Mouse (Mus musculus) forebrain, embryonic 13.5 days (tissue): Measurements from ENCODE around the gene Klhl28. TPM values are rescaled to one million over a fixed set of nuclear protein-coding genes. Genes with fewer than 3 reads are reported as not detected.

Experiments
- ATAC-seq: fragments of 200-750 bp; cut with Nextera tagmentation; 2 replicates; pipeline ENCODE4 v1.8.0; 2017
- H3K27ac ChIP-seq: fragments of 300-500 bp; sonication (generic); 2 replicates; pipeline ENCODE4 v1.5.1; 2015; ENCODE audit warnings: inconsistent platforms, mild to moderate bottlenecking, moderate library complexity
- H3K27me3 ChIP-seq: fragments of 300-500 bp; sonication (generic); 2 replicates; pipeline ENCODE4 v1.6.1; 2015; ENCODE audit warnings: mild to moderate bottlenecking, inconsistent platforms
- H3K36me3 ChIP-seq: fragments of 300-500 bp; sonication (generic); 2 replicates; pipeline ENCODE4 v1.6.1; 2015; ENCODE audit warnings: mild to moderate bottlenecking, inconsistent platforms; ENCODE audit not compliant: poor library complexity, severe bottlenecking
- H3K4me1 ChIP-seq: fragments of 300-500 bp; sonication (generic); 2 replicates; pipeline ENCODE4 v1.6.1; 2015; ENCODE audit warnings: inconsistent platforms
- H3K4me2 ChIP-seq: fragments of 300-500 bp; sonication (generic); 2 replicates; pipeline ENCODE4 v1.6.1; 2015; ENCODE audit warnings: inconsistent platforms, mild to moderate bottlenecking, moderate library complexity
- H3K4me3 ChIP-seq: fragments of 300-500 bp; sonication (generic); 2 replicates; pipeline ENCODE4 v1.5.1; 2015; ENCODE audit warnings: mild to moderate bottlenecking, inconsistent platforms
- H3K9ac ChIP-seq: fragments of 300-500 bp; sonication (generic); 2 replicates; pipeline ENCODE4 v1.6.1; 2015; ENCODE audit warnings: mild to moderate bottlenecking, inconsistent platforms
- H3K9me3 ChIP-seq: fragments of 300-500 bp; sonication (generic); replicated peaks from 2 replicates; pipeline ENCODE4 v1.6.1; 2016; ENCODE audit warnings: inconsistent platforms
- WGBS: fragments of 180-500 bp; shearing (Covaris S2); methylation state at CpG from one replicate; pipeline ENCODE4 v1.1.7; 2015; 5-methylcytosine and 5-hydroxymethylcytosine counted together
- polyA plus RNA-seq: library from polyadenylated mRNA; unstranded; fragments of >200 nt; fragmentation: Nextera tagmentation; extraction: Ambion mirVana; gene quantifications from 2 replicates; pipeline ENCODE4 v1.2.1, GENCODE M21; 2015

The Klhl28 gene
- 24.9 and 26.3 TPM in 2 replicates for polyA plus RNA-seq

DNA sequence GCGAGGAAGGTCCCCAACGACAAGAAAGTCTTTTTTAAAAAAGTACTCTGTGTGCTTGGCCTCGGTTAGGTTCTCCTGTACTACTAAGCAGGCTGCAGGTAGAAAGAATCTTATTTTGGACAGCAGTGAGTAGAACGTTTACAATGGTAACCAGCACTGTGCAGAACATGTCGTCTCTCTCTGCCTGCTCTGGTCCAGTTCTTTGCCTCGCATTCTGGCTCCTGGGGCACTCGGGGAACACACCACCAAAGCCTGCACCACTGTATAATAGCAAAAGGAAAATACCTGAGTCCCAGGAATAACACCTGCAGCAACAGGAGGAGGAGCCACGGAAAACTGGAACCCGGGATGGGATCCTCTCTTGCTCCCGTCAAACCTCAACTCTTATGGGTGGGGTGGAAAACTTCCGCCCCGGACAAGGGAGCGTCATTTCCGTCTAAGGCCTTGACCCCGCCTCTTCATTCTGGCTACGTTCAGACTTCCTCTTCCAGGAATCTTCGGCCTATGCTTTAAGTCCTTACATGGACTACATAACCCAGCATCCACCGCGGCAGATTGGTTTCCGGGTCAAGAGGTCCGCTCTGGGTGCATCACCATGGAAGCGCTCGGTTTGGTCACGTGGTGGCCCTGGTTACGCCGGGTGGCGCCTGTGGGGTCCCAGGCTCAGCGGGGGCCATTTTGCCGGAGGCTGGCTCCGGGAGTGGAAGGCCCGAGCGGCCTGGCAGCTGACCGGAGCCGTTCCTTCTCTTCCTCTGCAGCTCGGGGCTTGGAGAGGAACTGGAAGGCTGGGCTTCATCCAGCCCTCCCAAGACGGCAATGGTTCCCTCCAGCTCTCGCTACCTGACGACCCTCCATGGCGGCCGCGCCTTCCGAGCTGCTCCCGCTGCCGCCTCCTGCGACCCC is at the start of gene Klhl28, which contains the start of gene Togaram1:
Klhl28 (minus strand) TSS at position 411 of the 903 bp plus-strand sequence.
Togaram1 (plus strand) TSS at position 681 of the 903 bp plus-strand sequence.
- H3K9ac ChIP-seq = peak within 1 kb of the TSS; percentile 91
- no peaks in the 10 kb centered on the region for H3K27me3 ChIP-seq
- ATAC-seq = peak; percentile 100
- WGBS = under 1% methylated on average over 39 of the region's 45 CpGs
- peaks cover 48% of the 10 kb centered on the region for H3K4me1 ChIP-seq
- no peaks in the 10 kb centered on the region for H3K9me3 ChIP-seq
- H3K27ac ChIP-seq = peak within 1 kb of the TSS; percentile 88
- H3K4me2 ChIP-seq = peak within 1 kb of the TSS; percentile 89
- peak within 1 kb of the TSS; percentile 93 for H3K4me3 ChIP-seq
- no peaks in the 10 kb centered on the region for H3K36me3 ChIP-seq

GRCm38 (mm10) chr12:65007725-65008124 is 42.4 kb upstream of the Klhl28 start:
- Histone ChIP-seq H3K4me3 (no peak overlapping the region), H3K27ac (no peak overlapping the region), H3K4me1 (no peaks in the 10 kb centered on the region), H3K9ac (no peak overlapping the region), H3K4me2 (no peak overlapping the region), H3K36me3 (peaks cover 62% of the 10 kb centered on the region), H3K9me3 (no peaks in the 10 kb centered on the region), H3K27me3 (no peaks in the 10 kb centered on the region)
- WGBS = 91% methylated on average over 3 of the region's 3 CpGs
- ATAC-seq = no peak

- Histone ChIP-seq H3K27ac (no peak overlapping the region), H3K27me3 (no peaks in the 10 kb centered on the region), H3K9ac (no peak overlapping the region), H3K4me3 (no peak overlapping the region), H3K9me3 (no peaks in the 10 kb centered on the region), H3K4me2 (no peak overlapping the region), H3K4me1 (peaks cover 8% of the 10 kb centered on the region; the same call in 1 of the 2 replicates), H3K36me3 (peaks cover 36% of the 10 kb centered on the region)
- WGBS = 90% methylated on average over 1 of the region's 1 CpGs
- ATAC-seq = no peak
Observed at GRCm38 (mm10) chr12:64977518-64977917, 12.2 kb upstream of the Klhl28 start.

DNA sequence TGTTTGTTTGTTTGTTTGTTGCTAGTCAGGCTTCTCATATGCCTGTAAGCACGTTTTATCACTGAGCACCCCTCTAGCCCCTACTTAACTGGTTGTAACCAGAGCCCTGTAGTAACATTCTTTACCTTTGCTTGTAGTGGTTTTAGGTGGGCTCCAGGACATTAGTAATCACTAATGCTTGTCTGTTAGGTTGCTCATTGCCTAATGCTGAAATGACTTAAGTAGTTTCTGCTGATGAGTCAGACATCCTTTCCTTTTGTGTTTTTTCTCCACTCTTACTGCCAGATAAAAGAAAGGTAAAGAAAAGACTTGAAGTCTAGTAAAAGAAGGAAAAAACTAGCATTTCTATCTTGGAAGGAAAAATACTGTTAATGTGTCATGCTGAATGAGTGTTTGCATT is 10.9 kb upstream of the Klhl28 start:
- no peak overlapping the region for H3K9ac ChIP-seq
- no peak for ATAC-seq
- H3K36me3 ChIP-seq = peaks cover 29% of the 10 kb centered on the region
- H3K27me3 ChIP-seq = no peaks in the 10 kb centered on the region
- no peak overlapping the region for H3K4me3 ChIP-seq
- peaks cover 19% of the 10 kb centered on the region for H3K4me1 ChIP-seq
- H3K27ac ChIP-seq = no peak overlapping the region
- no peaks in the 10 kb centered on the region for H3K9me3 ChIP-seq
- 74% methylated on average over 1 of the region's 1 CpGs for WGBS
- no peak overlapping the region for H3K4me2 ChIP-seq

- Histone ChIP-seq H3K4me1 (peaks cover 25% of the 10 kb centered on the region), H3K9me3 (no peaks in the 10 kb centered on the region), H3K27ac (no peak overlapping the region), H3K27me3 (no peaks in the 10 kb centered on the region), H3K4me2 (no peak overlapping the region), H3K36me3 (peaks cover 27% of the 10 kb centered on the region), H3K4me3 (no peak overlapping the region), H3K9ac (no peak overlapping the region)
- 77% methylated on average over 6 of the region's 6 CpGs for WGBS
- no peak for ATAC-seq
Observed at GRCm38 (mm10) chr12:64975558-64975957, 10.2 kb upstream of the Klhl28 start.

- H3K9ac ChIP-seq = no peak overlapping the region
- H3K4me1 ChIP-seq = peaks cover 54% of the 10 kb centered on the region
- H3K4me3 ChIP-seq = no peak overlapping the region
- no peak overlapping the region for H3K27ac ChIP-seq
- peak overlapping the region; percentile 29 for H3K4me2 ChIP-seq
- no peaks in the 10 kb centered on the region for H3K9me3 ChIP-seq
- no peaks in the 10 kb centered on the region for H3K27me3 ChIP-seq
- no peak for ATAC-seq
- WGBS = 76% methylated on average over 6 of the region's 6 CpGs
- H3K36me3 ChIP-seq = peaks cover 2% of the 10 kb centered on the region; the same call in 1 of the 2 replicates
Observed at GRCm38 (mm10) chr12:64972063-64972462, 6.7 kb upstream of the Klhl28 start.

DNA sequence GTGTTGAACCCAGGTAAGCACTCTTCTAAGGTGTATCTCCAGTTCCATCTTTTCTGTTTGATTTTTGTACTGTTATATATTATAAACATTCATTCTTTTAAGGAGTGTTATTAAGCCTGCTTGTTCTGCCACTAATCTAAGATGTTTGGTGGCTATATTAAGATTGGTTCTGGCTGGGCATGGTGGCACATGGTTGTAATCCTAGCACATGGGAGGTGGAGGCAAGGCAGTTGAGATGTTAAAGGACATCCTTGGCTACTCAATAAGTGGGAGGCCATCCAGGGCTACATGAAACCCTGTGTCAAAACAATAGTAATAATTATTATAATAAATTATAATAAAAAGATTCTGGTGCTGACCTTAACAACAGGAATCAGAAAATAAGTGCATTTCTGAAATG is 6.1 kb upstream of the Klhl28 start:
- Histone ChIP-seq H3K27ac (no peak overlapping the region), H3K4me1 (peaks cover 61% of the 10 kb centered on the region), H3K4me3 (no peak overlapping the region), H3K9me3 (no peaks in the 10 kb centered on the region), H3K9ac (no peak overlapping the region), H3K4me2 (peak overlapping the region; percentile 63), H3K36me3 (no peaks in the 10 kb centered on the region), H3K27me3 (no peaks in the 10 kb centered on the region)
- ATAC-seq = no peak

GRCm38 (mm10) chr12:64968067-64968466 is 2.7 kb upstream of the Klhl28 start:
- H3K27me3 ChIP-seq = no peaks in the 10 kb centered on the region
- ATAC-seq = no peak
- peak overlapping the region; percentile 89 for H3K4me2 ChIP-seq
- H3K4me3 ChIP-seq = peak overlapping the region; percentile 93
- H3K4me1 ChIP-seq = peaks cover 67% of the 10 kb centered on the region
- no peaks in the 10 kb centered on the region for H3K36me3 ChIP-seq
- no peaks in the 10 kb centered on the region for H3K9me3 ChIP-seq
- 1% methylated on average over 2 of the region's 2 CpGs for WGBS
- H3K9ac ChIP-seq = peak overlapping the region; percentile 91
- no peak overlapping the region for H3K27ac ChIP-seq

DNA sequence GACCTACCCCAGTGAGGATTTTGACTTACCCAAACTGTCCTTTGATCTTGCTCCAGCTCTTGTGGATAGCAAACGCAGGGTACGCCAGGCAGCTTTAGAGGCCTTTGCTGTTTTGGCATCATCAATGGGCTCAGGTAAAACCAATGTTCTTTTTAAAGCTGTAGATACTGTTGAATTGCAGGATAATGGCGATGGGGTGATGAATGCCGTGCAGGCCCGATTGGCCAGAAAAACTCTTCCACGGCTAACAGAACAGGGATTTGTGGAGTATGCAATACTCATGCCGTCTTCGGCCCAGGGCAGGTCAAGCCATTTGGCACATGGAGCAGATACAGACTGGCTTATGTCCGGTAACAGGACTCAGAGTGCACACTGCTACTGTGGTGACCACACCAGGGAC is 2.1 kb upstream of the Klhl28 start:
- WGBS = under 1% methylated on average over 9 of the region's 9 CpGs
- Histone ChIP-seq H3K4me1 (peaks cover 67% of the 10 kb centered on the region), H3K4me2 (peak overlapping the region; percentile 89)

DNA sequence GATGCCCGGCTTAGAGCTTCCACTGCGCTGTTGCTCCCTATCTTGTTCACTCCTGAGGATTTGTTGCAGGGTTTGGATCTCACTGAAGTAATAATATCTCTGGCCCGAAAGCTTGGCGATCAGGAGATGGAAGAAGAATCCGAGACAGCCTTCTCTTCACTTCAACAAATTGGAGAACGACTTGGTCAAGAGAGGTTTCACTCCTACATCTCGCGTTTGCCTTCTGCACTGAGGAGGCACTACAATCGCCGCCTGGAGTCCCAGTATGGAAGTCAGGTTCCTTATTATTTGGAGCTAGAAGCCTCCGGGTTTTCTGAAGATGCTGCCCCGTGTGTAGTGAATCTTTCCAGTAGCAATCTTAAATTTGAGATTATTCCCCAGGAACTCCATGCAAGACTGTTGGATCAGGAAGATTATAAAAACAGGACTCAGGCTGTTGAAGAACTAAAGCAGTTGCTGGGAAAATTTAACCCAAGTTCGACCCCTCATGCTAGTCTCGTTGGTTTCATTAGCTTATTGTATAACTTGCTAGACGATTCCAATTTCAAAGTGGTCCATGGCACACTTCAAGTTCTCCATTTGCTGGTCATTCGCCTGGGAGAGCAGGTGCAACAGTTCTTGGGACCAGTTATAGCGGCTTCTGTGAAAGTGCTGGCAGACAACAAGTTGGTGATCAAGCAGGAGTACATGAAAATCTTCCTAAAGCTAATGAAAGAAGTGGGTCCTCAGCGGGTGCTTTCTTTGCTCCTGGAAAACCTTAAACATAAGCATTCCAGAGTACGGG is 1.5 kb upstream of the Klhl28 start:
- WGBS = 3% methylated on average over 19 of the region's 19 CpGs
- H3K27me3 ChIP-seq = no peaks in the 10 kb centered on the region
- H3K4me2 ChIP-seq = peak overlapping the region; percentile 89
- ATAC-seq = no peak
- H3K27ac ChIP-seq = peak overlapping the region; percentile 88; the same call in 1 of the 2 replicates
- peak overlapping the region; percentile 93 for H3K4me3 ChIP-seq
- no peaks in the 10 kb centered on the region for H3K9me3 ChIP-seq
- no peaks in the 10 kb centered on the region for H3K36me3 ChIP-seq
- H3K4me1 ChIP-seq = peaks cover 62% of the 10 kb centered on the region
- H3K9ac ChIP-seq = peak overlapping the region; percentile 91

More for the DNA sequence above, 2.1 kb upstream of the Klhl28 start:
- Histone ChIP-seq H3K27ac (no peak overlapping the region), H3K27me3 (no peaks in the 10 kb centered on the region), H3K36me3 (no peaks in the 10 kb centered on the region), H3K4me3 (peak overlapping the region; percentile 93), H3K9ac (peak overlapping the region; percentile 91), H3K9me3 (no peaks in the 10 kb centered on the region)
- ATAC-seq = no peak

GRCm38 (mm10) chr12:64966101-64966631 is 832 bp upstream of the Klhl28 start:
- H3K27me3 ChIP-seq = no peaks in the 10 kb centered on the region
- H3K9me3 ChIP-seq = no peaks in the 10 kb centered on the region
- H3K9ac ChIP-seq = peak overlapping the region; percentile 91
- peak overlapping the region; percentile 89 for H3K4me2 ChIP-seq
- H3K4me1 ChIP-seq = peaks cover 56% of the 10 kb centered on the region
- under 1% methylated on average over 44 of the region's 44 CpGs for WGBS
- no peak; the same call in 1 of the 2 replicates for ATAC-seq
- no peaks in the 10 kb centered on the region for H3K36me3 ChIP-seq
- H3K27ac ChIP-seq = peak overlapping the region; percentile 88
- H3K4me3 ChIP-seq = peak overlapping the region; percentile 93

GRCm38 (mm10) chr12:64964560-64964959 is 774 bp downstream of the Klhl28 start:
- H3K9me3 ChIP-seq = no peaks in the 10 kb centered on the region
- peak overlapping the region; percentile 66 for H3K9ac ChIP-seq
- no peaks in the 10 kb centered on the region for H3K36me3 ChIP-seq
- no peaks in the 10 kb centered on the region for H3K27me3 ChIP-seq
- H3K4me3 ChIP-seq = peak overlapping the region; percentile 93
- no peak for ATAC-seq
- 26% methylated on average over 4 of the region's 4 CpGs for WGBS
- peak overlapping the region; percentile 85 for H3K4me2 ChIP-seq
- H3K27ac ChIP-seq = no peak overlapping the region
- peaks cover 41% of the 10 kb centered on the region for H3K4me1 ChIP-seq
